Mouse (Mus musculus) Patski (cell line): ENCODE measurements around the gene Gpr15. TPM values are rescaled to one million over a fixed set of nuclear protein-coding genes. Genes with fewer than 3 reads are reported as not detected.

ENCODE experiments used
- ATAC-seq: fragments of 100-300 bp; one replicate; pipeline ENCODE4 v1.8.0; 2021
- CTCF ChIA-PET: fragments of 350-600 bp; sonication (Branson Sonifier 250); formaldehyde crosslinking; loops from one replicate; lab custom pipeline; 2022; ENCODE audit warnings: inconsistent platforms; lab: Charles Lee
- POLR2A ChIA-PET: fragments of 350-600 bp; sonication (Branson Sonifier 250); formaldehyde crosslinking; loops from one replicate; lab custom pipeline; 2022; ENCODE audit warnings: antibody characterized with exemption, inconsistent platforms; lab: Charles Lee
- DNase-seq: peaks from one replicate; pipeline ENCODE4 v3.0.0-alpha.2; 2011; ENCODE audit warnings: low read depth, low spot score
- H3K27me3 ChIP-seq: fragments of 371-371 bp; one replicate; pipeline ENCODE4 v1.5.1; 2021
- CTCF ChIP-seq: fragments of 100-300 bp; IDR thresholded peaks from one replicate; pipeline ENCODE4 v1.5.1; 2021
- in situ Hi-C: fragments of 300-500 bp; cut with MboI; formaldehyde crosslinking; loops from 3 replicates; pipeline ENCODE4 v1.11.1; 2018; ENCODE audit warnings: low pct_unique_long_range_greater_than_20kb, mixed read lengths
- polyA plus RNA-seq: library from polyadenylated mRNA; unstranded; gene quantifications from one replicate; pipeline ENCODE4 v1.2.3, GENCODE M21; 2021

Gpr15 gene
- polyA plus RNA-seq, 1 experiment from 2014 or later: not detected

DNA sequence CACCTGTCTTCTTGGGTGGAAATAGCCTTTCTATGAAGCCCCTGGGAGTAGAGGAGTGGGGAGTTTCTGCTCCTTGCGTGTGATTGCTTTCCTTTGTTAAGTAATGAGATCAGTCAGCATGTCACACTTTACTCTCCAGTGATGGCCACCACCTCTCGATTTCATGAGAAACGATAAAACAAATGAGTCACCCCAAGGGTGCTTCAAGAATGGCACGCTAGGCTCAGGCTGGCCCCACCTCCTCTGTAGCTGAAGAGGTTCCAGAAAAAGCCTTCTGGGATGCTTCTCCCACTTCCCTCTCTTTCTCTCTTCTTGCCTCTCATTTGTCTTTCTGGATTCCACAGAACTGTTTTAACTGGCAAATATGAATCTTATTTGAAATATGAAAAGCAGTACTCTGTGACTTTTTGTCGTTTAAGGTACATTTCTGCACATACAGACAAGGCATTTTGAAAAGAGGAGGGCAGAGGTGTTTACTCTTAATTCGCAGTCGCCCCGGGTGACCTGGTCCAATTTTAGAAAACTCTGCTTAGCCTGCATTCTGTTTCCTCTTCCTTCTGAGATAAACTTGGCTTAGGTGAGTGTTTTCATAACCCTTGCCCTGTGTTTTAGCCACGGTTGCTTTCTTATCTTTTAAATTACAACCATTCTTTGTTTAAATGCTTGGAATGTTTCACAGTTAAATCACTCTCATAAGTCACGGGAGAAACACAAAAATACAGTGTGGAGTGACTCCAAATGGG is 15.3 kb downstream of the Gpr15 start:
- in situ Hi-C loops: no loop called here
- ChIA-PET POLR2A (no interaction called here), CTCF (interaction anchor here (1.1 kb wide), 1 partner anchor 20 kb away, joined by 3 read pairs; no protein-coding TSS in a partner anchor)
- peak; percentile 90 for ATAC-seq
- DNase-seq: no peak
- no peaks in the 10 kb centered on the region for H3K27me3 ChIP-seq
- no peak for TF ChIP-seq CTCF

GRCm38 (mm10) chr16:58702329-58702932 is 16.4 kb downstream of the Gpr15 start:
- CTCF ChIA-PET: interaction anchor here (1.1 to 1.3 kb wide), 2 partner anchors 10 to 19 kb away, joined by 3 to 5 read pairs; no protein-coding TSS in a partner anchor
- POLR2A ChIA-PET: no interaction called here
- in situ Hi-C loops: no loop called here
- DNase-seq: no peak
- ATAC-seq: no peak
- H3K27me3 ChIP-seq: no peaks in the 10 kb centered on the region
- no peak for TF ChIP-seq CTCF

DNA sequence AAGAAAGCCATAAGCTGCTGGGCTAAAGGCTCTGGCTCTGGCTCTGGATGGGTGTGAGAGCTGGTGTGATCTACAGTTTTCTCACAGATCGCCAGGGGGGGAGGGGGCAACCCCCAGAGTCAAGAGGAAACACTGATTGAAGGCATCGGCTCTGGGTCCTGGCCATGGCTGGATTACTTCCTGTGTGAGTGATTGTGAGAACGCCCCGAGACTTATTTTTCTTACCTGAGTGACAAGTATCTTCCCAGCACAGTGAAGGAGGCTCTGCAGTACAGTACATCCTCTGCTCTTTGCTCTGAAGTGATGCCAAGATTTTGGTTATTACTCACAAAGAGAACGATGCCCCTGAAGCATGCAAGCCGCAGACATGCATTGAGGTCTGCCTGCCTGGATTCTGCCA is 17.1 kb downstream of the Gpr15 start:
- no peak for ATAC-seq
- no peak for DNase-seq
- H3K27me3 ChIP-seq: no peaks in the 10 kb centered on the region
- TF ChIP-seq CTCF: no peak
- ChIA-PET CTCF (interaction anchor here (0.7 to 1.3 kb wide), 3 partner anchors 9 to 28 kb away, joined by 3 to 5 read pairs (median 3); no protein-coding TSS in a partner anchor), POLR2A (no interaction called here)
- in situ Hi-C loops: no loop called here

DNA sequence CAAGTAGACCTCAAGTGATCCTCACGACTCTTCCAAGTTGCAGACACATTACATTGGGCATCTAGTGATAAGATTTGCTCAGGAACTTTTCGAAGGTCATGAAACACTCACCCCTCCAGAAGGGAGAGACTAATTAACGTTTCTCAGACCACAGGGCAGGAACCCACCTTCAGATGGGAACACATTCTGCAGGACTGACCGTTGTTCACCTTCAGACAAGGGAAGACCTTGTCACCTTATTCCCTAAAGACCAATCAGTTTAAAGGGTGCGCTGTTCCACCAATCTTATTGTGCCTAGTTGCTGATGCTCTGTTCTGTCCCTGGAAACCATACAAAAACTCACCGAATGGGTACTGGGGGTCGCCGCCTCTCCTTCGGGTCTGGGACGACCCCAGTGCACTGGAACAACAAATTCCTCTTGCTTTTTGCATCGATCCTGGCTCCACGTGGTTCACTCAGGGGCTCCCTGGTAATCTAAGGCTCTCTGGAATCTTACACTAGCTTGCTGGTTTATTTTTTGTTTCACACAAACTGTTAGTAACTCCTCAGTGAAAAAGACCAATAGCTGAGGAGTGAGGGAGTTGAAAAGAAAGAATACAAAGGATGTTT is 17.9 kb downstream of the Gpr15 start:
- ATAC-seq (no peak), DNase-seq (no peak)
- ChIA-PET POLR2A (no interaction called here), CTCF (interaction anchor here (0.7 to 1.6 kb wide), 5 partner anchors 8 to 27 kb away, joined by 3 to 5 read pairs (median 3); no protein-coding TSS in a partner anchor)
- TF ChIP-seq CTCF: no peak
- in situ Hi-C loops: no loop called here
- H3K27me3 ChIP-seq: no peaks in the 10 kb centered on the region

- POLR2A ChIA-PET: no interaction called here
- H3K27me3 ChIP-seq: no peaks in the 10 kb centered on the region
- CTCF ChIA-PET: interaction anchor here (1.5 to 2.0 kb wide), 3 partner anchors 11 to 15 kb away, joined by 3 to 7 read pairs (median 4); no protein-coding TSS in a partner anchor
- no peak for ATAC-seq
- in situ Hi-C loops: no loop called here
- TF ChIP-seq CTCF: no peak
- DNase-seq: no peak
Observed at GRCm38 (mm10) chr16:58700174-58700573, 18.7 kb downstream of the Gpr15 start.

- in situ Hi-C loops: no loop called here
- no peak for TF ChIP-seq CTCF
- CTCF ChIA-PET: interaction anchor here (1.5 kb wide), 1 partner anchor 21 kb away, joined by 4 read pairs; no protein-coding TSS in a partner anchor
- POLR2A ChIA-PET: no interaction called here
- peaks cover 5% of the 10 kb centered on the region for H3K27me3 ChIP-seq
- no peak for DNase-seq
- ATAC-seq: no peak
Observed at GRCm38 (mm10) chr16:58697261-58697660, 21.6 kb downstream of the Gpr15 start.

DNA sequence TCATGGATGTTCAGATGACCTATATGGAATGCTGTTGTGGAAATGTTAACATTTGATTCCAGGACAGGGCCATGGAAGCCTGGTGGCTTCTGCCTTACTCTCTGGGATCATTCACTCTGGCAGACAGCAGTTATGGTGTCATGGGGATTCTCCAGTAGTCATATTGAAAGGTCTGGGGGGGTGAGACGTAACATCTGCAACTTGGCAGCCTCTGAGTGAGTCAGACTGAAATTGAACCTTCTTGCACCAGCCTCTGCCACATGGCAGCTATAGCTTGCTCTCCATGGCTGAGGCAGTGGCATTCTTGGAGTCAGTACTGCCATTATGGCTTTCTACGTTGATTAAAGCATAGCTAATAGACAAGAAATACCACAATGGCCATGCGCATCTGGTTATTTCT is 22.1 kb downstream of the Gpr15 start:
- no peak for DNase-seq
- in situ Hi-C loops: no loop called here
- ChIA-PET CTCF (interaction anchor here (1.5 kb wide), 1 partner anchor 21 kb away, joined by 4 read pairs; no protein-coding TSS in a partner anchor), POLR2A (no interaction called here)
- H3K27me3 ChIP-seq: peaks cover 7% of the 10 kb centered on the region
- no peak for TF ChIP-seq CTCF
- ATAC-seq: no peak

DNA sequence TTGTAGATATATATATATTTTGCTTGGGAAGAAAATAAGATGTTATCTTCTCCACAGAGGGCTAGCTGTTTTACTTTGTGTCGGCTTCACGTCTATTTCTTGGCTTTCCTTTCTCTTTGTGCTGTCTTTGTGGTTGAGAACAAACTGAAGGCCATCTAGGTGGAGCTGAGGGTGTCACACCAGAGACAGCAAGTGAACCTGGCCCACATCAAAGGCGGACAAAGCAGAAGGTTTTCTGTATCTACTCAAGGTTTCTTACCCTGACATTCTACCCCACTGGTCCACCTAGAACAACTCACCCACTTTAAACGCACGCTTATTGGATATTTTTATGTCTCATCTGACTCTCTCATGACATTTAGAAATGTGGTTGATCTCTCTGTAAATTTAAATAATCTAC is 24.8 kb downstream of the Gpr15 start:
- ATAC-seq (no peak), DNase-seq (no peak)
- in situ Hi-C loops: no loop called here
- H3K27me3 ChIP-seq: peaks cover 7% of the 10 kb centered on the region
- no peak for TF ChIP-seq CTCF
- ChIA-PET CTCF (no interaction called here), POLR2A (no interaction called here)

GRCm38 (mm10) chr16:58690322-58690732 is 28.5 kb downstream of the Gpr15 start:
- CTCF ChIA-PET: interaction anchor here (2.0 kb wide), 1 partner anchor 9 kb away, joined by 7 read pairs; no protein-coding TSS in a partner anchor
- ATAC-seq (no peak), DNase-seq (no peak)
- TF ChIP-seq CTCF: no peak
- peaks cover 7% of the 10 kb centered on the region for H3K27me3 ChIP-seq
- in situ Hi-C loops: no loop called here
- POLR2A ChIA-PET: no interaction called here

GRCm38 (mm10) chr16:58689555-58690169 is 29.2 kb downstream of the Gpr15 start:
- in situ Hi-C loops: no loop called here
- ChIA-PET CTCF (interaction anchor here (2.0 kb wide), 1 partner anchor 10 kb away, joined by 7 read pairs; no protein-coding TSS in a partner anchor), POLR2A (no interaction called here)
- ATAC-seq (no peak), DNase-seq (no peak)
- peaks cover 7% of the 10 kb centered on the region for H3K27me3 ChIP-seq
- no peak for TF ChIP-seq CTCF
